Comparison of ENCODE assay signal across 8 mouse cellular contexts in genomic region chr15:85735063-85735835, GRCm38 (mm10). TPM values are rescaled to one million over a fixed set of nuclear protein-coding genes. Genes with fewer than 3 reads are reported as not detected.
DNase-seq lines count a peak whose midpoint lies in the region; ATAC-seq lines count a peak whose summit lies in the region.

No protein-coding gene starts in this region.

- peak; percentile 71 for DNase-seq in T-cell, adult 2 months (ENCODE audit: low spot score)
- peak; percentile 56 to 79 for DNase-seq in cerebellum, postnatal 4 days (ENCODE audit: low spot score in 2 of 2)
- DNase-seq in gastrocnemius, adult 18-20 months (ENCODE audit: low spot score), result peak; percentile 95
- DNase-seq in left cerebral cortex, adult 18-20 months (ENCODE audit: low spot score in 2 of 2), result peak; percentile 60 to 69
- DNase-seq in lung, postnatal 4 days, result peak; percentile 95 to 98
- peak; percentile 79 for DNase-seq in right cerebral cortex, adult 18-20 months
- DNase-seq in urinary bladder, adult 2 months (ENCODE audit: low spot score), result peak; percentile 98

- no peak overlapping the region for H3K27ac ChIP-seq in hindbrain, embryonic 15.5 days (replicated peaks)

- H3K4me3 ChIP-seq in hindbrain, embryonic 15.5 days, result peak overlapping the region; percentile 52

- no peaks in the 10 kb centered on the region for H3K36me3 ChIP-seq in hindbrain, embryonic 15.5 days

- peak overlapping the region; percentile 18 for H3K9ac ChIP-seq in hindbrain, embryonic 15.5 days

- no peaks in the 10 kb centered on the region for H3K9me3 ChIP-seq in hindbrain, embryonic 15.5 days

- peaks cover 60% of the 10 kb centered on the region for H3K27me3 ChIP-seq in hindbrain, embryonic 15.5 days

- ATAC-seq in hindbrain, embryonic 15.5 days (ENCODE audit: low FRiP score, low read depth), result peak; percentile 91

- H3K4me1 ChIP-seq in hindbrain, embryonic 15.5 days (replicated peaks), result peaks cover 17% of the 10 kb centered on the region

- peak overlapping the region; percentile 69 for H3K4me2 ChIP-seq in hindbrain, embryonic 15.5 days

- under 1% methylated on average over 59 of the region's 78 CpGs for WGBS in hindbrain, embryonic 15.5 days

RNA-seq across cellular contexts. Expression of gene Ppara, which starts 0.5 kb away (rescaled TPM):
- 10 to 100 TPM; 21.9 to 22.2 TPM for total RNA-seq in gastrocnemius, adult 18-20 months (2021)
- polyA plus RNA-seq in hindbrain, embryonic 15.5 days (2015; fragmentation: Nextera tagmentation; extraction: Ambion mirVana), result 1.6 and 2.1 TPM in 2 replicates
- total RNA-seq in left cerebral cortex, adult 18-20 months (2021), result 1 to 10 TPM; 3.2 to 4.1 TPM
- polyA plus RNA-seq in urinary bladder, adult 2 months (2012; rRNA removed), result 6.9 and 7.8 TPM in 2 replicates

Comparison
In these comparisons a context has a peak if more than half of its experiments do, and no peak if none do; other contexts are left out.
1. RNA of gene Ppara, which starts 0.5 kb away (total RNA-seq): 21.9 to 22.2 TPM in gastrocnemius, adult 18-20 months; 3.2 to 4.1 TPM in left cerebral cortex, adult 18-20 months; every median in the first group is over 4 times any median in the second.
2. Peak in every context shown above with its lines, with median percentiles within 50 percentile points of each other: DNase-seq.